Mouse (Mus musculus) limb, embryonic 15.5 days (tissue): ENCODE measurements around the gene Vmo1. TPM values are rescaled to one million over a fixed set of nuclear protein-coding genes. Genes with fewer than 3 reads are reported as not detected.

Experiments used
- ATAC-seq: fragments of 200-750 bp; cut with Nextera tagmentation; 2 replicates; pipeline ENCODE4 v1.8.0; 2017; ENCODE audit warnings: low read depth, moderate TSS enrichment; ENCODE audit not compliant: insufficient number of reproducible peaks, low FRiP score, low TSS enrichment
- H3K27ac ChIP-seq: fragments of 300-500 bp; sonication (generic); 2 replicates; pipeline ENCODE4 v1.5.1; 2015; ENCODE audit warnings: moderate library complexity, mild to moderate bottlenecking, inconsistent platforms
- H3K27me3 ChIP-seq: fragments of 300-500 bp; sonication (generic); 2 replicates; pipeline ENCODE4 v1.6.1; 2015; ENCODE audit warnings: inconsistent platforms
- H3K36me3 ChIP-seq: fragments of 300-500 bp; sonication (generic); 2 replicates; pipeline ENCODE4 v1.6.1; 2015; ENCODE audit warnings: inconsistent platforms
- H3K4me1 ChIP-seq: fragments of 300-500 bp; sonication (generic); 2 replicates; pipeline ENCODE4 v1.6.1; 2015; ENCODE audit warnings: inconsistent platforms
- H3K4me2 ChIP-seq: fragments of 300-500 bp; sonication (generic); 2 replicates; pipeline ENCODE4 v1.6.1; 2015; ENCODE audit warnings: mild to moderate bottlenecking, inconsistent platforms
- H3K4me3 ChIP-seq: fragments of 300-500 bp; sonication (generic); 2 replicates; pipeline ENCODE4 v1.5.1; 2015; ENCODE audit warnings: mild to moderate bottlenecking, inconsistent platforms
- H3K9ac ChIP-seq: fragments of 300-500 bp; sonication (generic); 2 replicates; pipeline ENCODE4 v1.6.1; 2015; ENCODE audit warnings: inconsistent platforms
- H3K9me3 ChIP-seq: fragments of 300-500 bp; sonication (generic); 2 replicates; pipeline ENCODE4 v1.6.1; 2016; ENCODE audit warnings: inconsistent platforms
- WGBS: fragments of 180-500 bp; shearing (Covaris S2); methylation state at CpG from one replicate; pipeline ENCODE4 v1.1.7; 2015; 5-methylcytosine and 5-hydroxymethylcytosine counted together
- polyA plus RNA-seq: library from polyadenylated mRNA; unstranded; fragments of >200 nt; fragmentation: Nextera tagmentation; extraction: Ambion mirVana; gene quantifications from 2 replicates; pipeline ENCODE4 v1.2.1, GENCODE M21; 2015

The Vmo1 gene
- polyA plus RNA-seq = 0.23 and 0.27 TPM in 2 replicates

DNA sequence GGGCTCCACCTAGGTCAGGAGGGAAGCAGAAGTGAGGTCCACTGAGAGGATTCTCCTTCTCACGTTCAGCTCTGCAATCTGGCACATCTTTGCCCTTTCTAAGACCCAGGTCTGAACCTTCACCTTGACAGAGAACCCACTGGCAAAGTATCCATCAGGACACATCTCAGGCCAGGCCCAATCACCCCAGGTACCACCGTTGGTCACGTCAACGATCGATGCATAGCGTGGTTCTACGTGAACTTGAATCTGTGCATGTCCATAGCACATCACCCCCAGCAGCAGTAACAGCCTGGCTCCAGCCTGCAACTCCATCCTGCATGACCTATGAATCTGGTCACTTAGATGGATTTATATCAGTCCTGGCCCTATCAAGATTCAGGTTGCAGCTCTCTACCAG, at the start of gene Vmo1:
Gene Vmo1 (minus strand): TSS at position 329 of the 400 bp plus-strand sequence.
- 0 out of 2 replicates have a peak, but pooled peaks cover 4% of the 10 kb centered on the region for H3K4me1 ChIP-seq
- no peaks in the 10 kb centered on the region for H3K36me3 ChIP-seq
- H3K4me2 ChIP-seq = no peak within 1 kb of the TSS
- 0 out of 2 replicates have a peak, but pooled peaks cover 4% of the 10 kb centered on the region for H3K27me3 ChIP-seq
- no peak for ATAC-seq
- no peak within 1 kb of the TSS for H3K4me3 ChIP-seq
- no peaks in the 10 kb centered on the region for H3K9me3 ChIP-seq
- H3K9ac ChIP-seq = no peak within 1 kb of the TSS
- H3K27ac ChIP-seq = no peak within 1 kb of the TSS
- 85% methylated on average over 7 of the region's 7 CpGs for WGBS

DNA sequence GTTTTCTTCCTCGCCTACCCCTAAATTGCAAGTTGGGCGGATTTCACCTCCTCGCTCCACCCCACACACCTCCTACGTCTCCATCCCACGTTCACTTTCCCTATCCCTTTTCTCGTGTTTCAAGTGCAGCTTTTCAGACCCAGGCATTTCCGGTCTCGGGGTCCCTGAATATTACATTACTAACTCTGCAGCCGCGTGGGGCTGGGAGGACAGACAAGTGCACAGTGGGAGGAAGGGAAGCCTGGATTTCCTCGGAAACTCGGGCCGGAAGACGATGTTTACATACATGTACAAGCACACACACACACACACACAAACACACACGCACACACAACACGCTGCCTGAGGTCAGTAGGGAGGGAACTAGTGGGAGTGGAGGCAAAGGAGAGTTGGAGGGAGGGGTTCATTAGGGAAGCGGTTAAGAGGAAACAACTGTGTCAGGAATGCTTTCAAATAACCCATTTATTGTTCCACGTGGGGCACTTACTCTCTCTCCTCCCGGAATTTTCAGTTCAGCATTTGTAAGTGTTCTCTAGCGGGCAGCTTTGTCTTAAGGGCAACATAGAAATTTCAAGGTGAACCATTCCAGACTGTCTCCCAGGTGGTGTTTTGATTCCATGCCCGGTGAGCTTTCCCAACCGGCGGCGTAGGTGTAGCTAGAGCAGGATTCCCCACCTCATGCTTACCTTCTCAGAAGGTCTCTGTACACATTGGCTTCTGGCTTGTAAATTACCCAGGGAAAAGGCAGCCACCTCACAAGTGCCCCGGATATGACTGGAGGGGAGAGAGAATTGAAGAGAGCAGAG, 49.3 kb upstream of the Vmo1 start:
- Histone ChIP-seq H3K36me3 (peaks cover 8% of the 10 kb centered on the region; the same call in 1 of the 2 replicates), H3K4me1 (peaks cover 37% of the 10 kb centered on the region), H3K4me2 (peak overlapping the region; percentile 90), H3K27ac (peak overlapping the region; percentile 90), H3K4me3 (peak overlapping the region; percentile 90), H3K9me3 (no peaks in the 10 kb centered on the region), H3K27me3 (no peaks in the 10 kb centered on the region), H3K9ac (peak overlapping the region; percentile 72)
- no peak for ATAC-seq
- WGBS = under 1% methylated on average over 25 of the region's 25 CpGs

DNA sequence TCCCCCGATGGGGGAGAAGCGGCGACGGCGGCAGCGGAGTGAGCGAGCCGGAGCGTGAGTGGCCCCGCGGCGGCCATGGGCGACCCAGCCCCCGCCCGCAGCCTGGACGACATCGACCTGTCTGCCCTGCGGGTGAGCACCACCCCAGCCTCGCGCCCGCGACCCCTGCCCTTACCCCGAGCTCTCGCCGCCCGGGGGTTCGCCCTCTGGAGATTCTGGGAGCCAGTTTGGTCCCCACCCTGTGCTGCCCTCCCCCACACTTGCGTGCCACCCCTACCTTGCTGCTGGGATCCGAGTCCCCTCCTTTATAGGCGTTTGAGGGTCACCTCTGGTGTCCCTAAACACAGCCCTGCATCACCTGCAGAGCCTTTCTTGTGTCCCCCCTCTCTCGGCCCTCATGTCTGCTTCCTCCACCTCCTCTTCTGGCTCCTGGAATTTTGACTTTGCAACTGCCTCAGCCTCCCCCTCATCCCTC, 48.6 kb upstream of the Vmo1 start:
- Histone ChIP-seq H3K9ac (peak overlapping the region; percentile 72), H3K4me3 (peak overlapping the region; percentile 90), H3K9me3 (no peaks in the 10 kb centered on the region), H3K27me3 (no peaks in the 10 kb centered on the region), H3K4me1 (peaks cover 37% of the 10 kb centered on the region), H3K4me2 (peak overlapping the region; percentile 90), H3K27ac (peak overlapping the region; percentile 90), H3K36me3 (peaks cover 5% of the 10 kb centered on the region; the same call in 1 of the 2 replicates)
- ATAC-seq = peak; percentile 11; the same call in 1 of the 2 replicates
- WGBS = 2% methylated on average over 19 of the region's 31 CpGs

DNA sequence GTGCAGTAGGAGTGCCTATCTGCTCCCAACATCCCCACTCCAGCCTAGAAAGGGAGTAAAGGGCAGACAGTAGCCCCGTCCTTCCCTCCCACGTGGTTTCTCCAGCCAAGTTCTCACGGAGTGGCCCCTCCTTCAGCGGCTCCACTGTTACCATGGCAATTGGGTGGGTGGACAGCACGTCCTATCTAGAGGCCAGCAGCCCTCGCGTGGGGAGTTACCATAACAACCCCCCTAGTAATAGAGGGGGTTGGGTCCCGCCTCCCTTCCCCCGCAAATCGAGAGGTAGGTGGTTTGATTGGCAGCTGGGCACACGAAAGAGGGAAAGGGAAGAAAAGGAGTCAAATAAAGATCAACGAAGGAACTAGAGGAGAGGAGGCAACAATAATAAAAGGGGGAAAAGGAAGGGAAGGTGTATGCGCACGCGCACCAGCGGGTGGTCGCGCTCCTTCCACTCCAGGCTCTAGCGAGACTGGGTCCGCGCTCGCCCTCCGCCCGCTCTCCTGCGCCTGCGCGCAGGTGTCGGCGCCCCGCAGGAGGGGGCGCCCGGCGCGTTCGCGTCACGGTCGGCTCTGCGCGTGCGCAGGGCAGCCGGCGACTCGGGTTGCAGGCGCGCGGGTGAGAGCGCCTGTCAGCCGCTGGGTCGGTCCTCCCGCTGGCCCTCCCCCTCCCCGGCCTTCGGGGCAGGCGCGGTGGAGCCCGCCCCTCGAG, 48.0 kb upstream of the Vmo1 start, which contains the start of gene Mink1:
Gene Mink1 (plus strand): TSS at position 595 of the 708 bp plus-strand sequence.
- no peaks in the 10 kb centered on the region for H3K36me3 ChIP-seq
- H3K4me3 ChIP-seq = peak within 1 kb of the TSS; percentile 90
- peak within 1 kb of the TSS; percentile 72 for H3K9ac ChIP-seq
- peak; percentile 85 for ATAC-seq
- under 1% methylated on average over 41 of the region's 57 CpGs for WGBS
- no peaks in the 10 kb centered on the region for H3K9me3 ChIP-seq
- peaks cover 37% of the 10 kb centered on the region for H3K4me1 ChIP-seq
- H3K27ac ChIP-seq = peak within 1 kb of the TSS; percentile 90
- H3K4me2 ChIP-seq = peak within 1 kb of the TSS; percentile 90
- no peaks in the 10 kb centered on the region for H3K27me3 ChIP-seq

DNA sequence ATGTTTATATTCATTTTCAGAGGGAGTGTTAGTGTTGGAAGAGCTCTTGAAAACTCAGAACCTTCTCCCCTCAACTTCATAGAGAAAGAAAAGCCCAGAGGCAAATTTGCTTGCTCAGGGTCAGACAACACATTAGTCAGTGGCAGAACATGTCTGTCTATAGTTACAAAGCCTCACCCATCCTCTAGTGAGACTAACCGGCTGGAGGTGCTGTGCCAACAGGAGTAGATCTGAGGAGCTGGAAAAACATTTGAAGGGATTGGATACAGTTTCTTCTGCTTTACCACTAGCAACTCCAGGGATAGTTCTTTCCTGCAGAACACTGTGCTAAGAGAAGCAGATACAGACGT, 47.5 kb upstream of the Vmo1 start:
- Histone ChIP-seq H3K9ac (0 out of 2 replicates have a peak overlapping the region, but pooled peaks have one; percentile 72), H3K36me3 (no peaks in the 10 kb centered on the region)
- no peak for ATAC-seq

DNA sequence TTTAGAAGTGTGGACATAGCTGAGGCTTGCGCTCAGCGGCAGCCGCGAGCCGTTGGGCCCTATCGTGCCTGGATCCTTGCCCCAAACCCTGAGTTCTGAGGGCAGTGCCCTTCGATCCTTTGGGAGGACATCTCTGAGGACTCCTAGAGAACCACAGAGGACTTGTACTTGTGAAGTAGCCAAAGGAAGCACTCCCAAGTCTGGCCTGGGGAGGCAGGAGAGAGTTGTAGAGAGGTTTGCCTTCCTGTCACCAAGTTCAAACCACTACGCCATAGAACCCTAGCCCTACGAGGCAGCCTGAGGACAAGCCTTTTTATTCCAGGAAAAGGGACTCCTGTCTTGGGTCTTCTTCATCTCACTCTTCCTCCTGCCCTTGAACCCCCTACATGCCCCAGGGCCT, 43.1 kb upstream of the Vmo1 start:
- no peak overlapping the region for H3K4me2 ChIP-seq
- H3K4me1 ChIP-seq = peaks cover 7% of the 10 kb centered on the region
- no peaks in the 10 kb centered on the region for H3K9me3 ChIP-seq
- H3K9ac ChIP-seq = no peak overlapping the region
- no peaks in the 10 kb centered on the region for H3K27me3 ChIP-seq
- no peak overlapping the region for H3K4me3 ChIP-seq
- 90% methylated on average over 9 of the region's 9 CpGs for WGBS
- no peak overlapping the region for H3K27ac ChIP-seq
- H3K36me3 ChIP-seq = peaks cover 9% of the 10 kb centered on the region
- ATAC-seq = no peak

More for the DNA sequence above, 47.5 kb upstream of the Vmo1 start:
- Histone ChIP-seq H3K27ac (peak overlapping the region; percentile 90), H3K27me3 (no peaks in the 10 kb centered on the region), H3K9me3 (no peaks in the 10 kb centered on the region), H3K4me1 (peaks cover 35% of the 10 kb centered on the region), H3K4me2 (peak overlapping the region; percentile 90), H3K4me3 (peak overlapping the region; percentile 90)
- 6% methylated on average over 2 of the region's 2 CpGs for WGBS

DNA sequence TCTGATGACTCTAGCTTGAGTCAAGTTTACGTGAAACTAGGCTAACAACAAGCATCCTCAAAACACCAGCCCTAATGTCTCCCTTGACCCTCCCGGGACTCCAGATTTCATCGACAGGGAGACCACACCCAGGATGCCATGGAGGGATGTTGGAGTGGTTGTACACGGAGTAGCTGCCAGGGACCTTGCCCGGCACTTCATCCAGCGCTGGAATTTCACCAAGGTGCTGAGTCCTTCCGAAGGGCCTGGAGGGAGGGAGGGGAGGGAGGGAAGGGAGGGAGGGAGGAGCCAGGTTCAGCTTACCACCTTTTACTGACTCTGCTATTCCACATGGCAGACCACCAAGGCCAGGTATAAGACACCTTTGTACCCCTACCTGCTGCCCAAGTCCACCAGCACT, 39.5 kb upstream of the Vmo1 start:
- Histone ChIP-seq H3K27me3 (no peaks in the 10 kb centered on the region), H3K4me2 (no peak overlapping the region), H3K36me3 (peaks cover 12% of the 10 kb centered on the region), H3K4me3 (no peak overlapping the region), H3K9me3 (no peaks in the 10 kb centered on the region), H3K9ac (no peak overlapping the region), H3K4me1 (no peaks in the 10 kb centered on the region), H3K27ac (no peak overlapping the region)
- WGBS = 21% methylated on average over 7 of the region's 7 CpGs
- no peak for ATAC-seq

DNA sequence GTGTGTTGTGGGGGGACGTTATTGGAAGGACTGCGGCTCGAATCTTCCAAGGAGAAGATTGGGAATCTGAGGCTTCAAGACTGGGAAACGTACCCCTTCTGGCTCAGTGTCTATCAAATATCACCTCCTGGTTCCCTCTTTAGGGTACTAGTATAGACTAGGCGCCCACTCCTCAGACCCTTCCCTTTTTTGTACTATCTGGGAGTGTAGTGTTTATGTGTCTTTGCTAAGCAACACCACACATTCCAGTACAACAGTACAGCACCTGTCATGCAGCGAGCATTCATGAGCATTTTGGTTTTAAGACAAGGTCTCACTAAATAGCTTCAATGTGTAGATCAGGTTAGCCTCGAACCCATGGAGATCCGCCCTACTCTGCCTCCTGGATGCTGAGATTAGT, 37.1 kb upstream of the Vmo1 start:
- H3K36me3 ChIP-seq = peaks cover 12% of the 10 kb centered on the region
- no peak overlapping the region for H3K9ac ChIP-seq
- no peak for ATAC-seq
- H3K27ac ChIP-seq = no peak overlapping the region
- no peak overlapping the region for H3K4me3 ChIP-seq
- no peaks in the 10 kb centered on the region for H3K27me3 ChIP-seq
- H3K4me2 ChIP-seq = no peak overlapping the region
- H3K9me3 ChIP-seq = no peaks in the 10 kb centered on the region
- no peaks in the 10 kb centered on the region for H3K4me1 ChIP-seq
- WGBS = 81% methylated on average over 8 of the region's 8 CpGs

DNA sequence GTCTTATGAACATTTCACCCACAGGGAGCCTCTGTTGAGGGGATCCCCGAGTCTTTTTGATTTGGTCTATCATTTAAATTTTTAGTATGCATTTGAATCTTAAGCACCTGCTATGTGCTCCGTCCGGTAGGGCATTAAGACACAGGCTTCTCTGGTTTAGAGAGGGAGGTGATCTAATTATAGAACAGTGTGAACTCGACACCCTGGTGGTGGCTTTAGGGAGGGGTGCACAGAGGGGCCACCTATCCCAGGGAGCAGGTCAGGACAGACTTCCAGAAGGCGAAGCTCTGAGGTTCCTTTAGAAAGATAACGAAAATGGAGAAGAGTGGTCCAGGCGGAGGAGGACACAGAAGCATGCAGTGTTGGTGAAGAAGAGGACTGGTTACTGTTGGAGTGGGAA, 30.1 kb upstream of the Vmo1 start:
- H3K4me1 ChIP-seq = peaks cover 7% of the 10 kb centered on the region
- peaks cover 4% of the 10 kb centered on the region; the same call in 1 of the 2 replicates for H3K27me3 ChIP-seq
- H3K9me3 ChIP-seq = no peaks in the 10 kb centered on the region
- no peak overlapping the region for H3K4me3 ChIP-seq
- 62% methylated on average over 7 of the region's 7 CpGs for WGBS
- H3K4me2 ChIP-seq = no peak overlapping the region
- H3K36me3 ChIP-seq = no peaks in the 10 kb centered on the region
- no peak overlapping the region for H3K27ac ChIP-seq
- no peak overlapping the region for H3K9ac ChIP-seq
- no peak for ATAC-seq

DNA sequence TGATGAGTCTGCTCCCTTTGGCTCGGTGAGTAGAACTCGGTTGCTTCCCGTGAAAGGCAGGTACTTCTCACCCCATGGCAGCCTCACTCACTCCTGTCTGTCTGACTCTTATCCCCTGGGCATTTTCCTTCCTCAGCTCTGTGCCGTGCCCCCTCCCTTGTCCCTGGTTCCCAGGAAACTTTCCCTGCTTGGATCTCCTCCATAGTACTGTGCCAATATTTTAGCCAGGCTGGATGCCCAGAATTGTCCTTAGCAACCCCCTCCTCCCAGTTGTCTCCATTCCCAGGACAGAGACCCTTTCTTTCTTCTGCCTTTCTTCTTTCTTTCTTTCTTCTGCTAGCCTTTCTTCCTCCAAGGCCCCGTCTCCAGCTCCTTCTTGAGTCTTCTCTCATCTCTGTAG, 27.0 kb upstream of the Vmo1 start:
- H3K27me3 ChIP-seq = peaks cover 10% of the 10 kb centered on the region; the same call in 1 of the 2 replicates
- H3K4me3 ChIP-seq = 0 out of 2 replicates have a peak overlapping the region, but pooled peaks have one; percentile 69
- no peaks in the 10 kb centered on the region for H3K9me3 ChIP-seq
- H3K9ac ChIP-seq = no peak overlapping the region
- no peak for ATAC-seq
- H3K27ac ChIP-seq = no peak overlapping the region
- H3K36me3 ChIP-seq = no peaks in the 10 kb centered on the region
- H3K4me2 ChIP-seq = 0 out of 2 replicates have a peak overlapping the region, but pooled peaks have one; percentile 85
- peaks cover 7% of the 10 kb centered on the region for H3K4me1 ChIP-seq
- WGBS = 62% methylated on average over 5 of the region's 5 CpGs

DNA sequence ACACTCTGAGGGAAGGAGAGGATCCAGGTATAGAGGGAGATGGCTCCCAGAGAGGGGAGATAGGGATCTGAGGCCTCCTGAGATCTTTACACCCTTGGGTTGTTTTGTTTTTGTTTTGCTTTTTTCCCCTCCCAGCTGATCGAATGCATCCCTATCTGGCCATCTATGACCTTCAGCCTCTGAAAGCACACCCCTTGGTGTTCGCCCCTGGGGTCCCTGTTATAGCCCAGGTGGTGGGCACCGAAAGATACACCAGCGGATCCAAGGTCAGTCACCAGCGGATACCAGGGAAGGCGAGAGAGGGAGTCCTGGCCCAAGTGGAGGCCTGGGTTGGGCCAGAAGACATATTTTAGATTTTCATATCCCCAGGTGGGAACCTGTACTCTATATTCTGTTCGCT, 26.5 kb upstream of the Vmo1 start:
- Histone ChIP-seq H3K4me2 (peak overlapping the region; percentile 85), H3K27ac (no peak overlapping the region), H3K4me1 (peaks cover 7% of the 10 kb centered on the region), H3K9me3 (no peaks in the 10 kb centered on the region), H3K9ac (no peak overlapping the region), H3K4me3 (peak overlapping the region; percentile 69), H3K36me3 (no peaks in the 10 kb centered on the region), H3K27me3 (peaks cover 10% of the 10 kb centered on the region; the same call in 1 of the 2 replicates)
- no peak for ATAC-seq
- 91% methylated on average over 7 of the region's 7 CpGs for WGBS
